Mouse (Mus musculus) c-Kit-positive CD71-positive TER-119-positive erythroid progenitor cells, embryonic 14.5 days (primary cell): ENCODE results near the gene Olfr344.

Experiments used
- DNase-seq: peaks from one replicate; pipeline ENCODE4 v3.0.0-alpha.2; 2013; ENCODE audit warnings: low spot score

Gene Olfr344

GRCm38 (mm10) chr2:36566362-36566761 is at the start of gene Olfr344:
Gene Olfr344 (plus strand): TSS chr2:36566662.
- no peak for DNase-seq

GRCm38 (mm10) chr2:36524698-36525097 is 41.8 kb upstream of the Olfr344 start, which contains the start of gene Olfr342:
Gene Olfr342 (plus strand): TSS chr2:36524998.
- no peak for DNase-seq

GRCm38 (mm10) chr2:36565156-36565555 is 1.3 kb upstream of the Olfr344 start:
- no peak for DNase-seq

GRCm38 (mm10) chr2:36567022-36567421 is 560 bp downstream of the Olfr344 start:
- DNase-seq: no peak

GRCm38 (mm10) chr2:36567845-36568244 is 1.4 kb downstream of the Olfr344 start:
- DNase-seq: no peak
